Mouse (Mus musculus) lung, embryonic 15.5 days (tissue): ENCODE results near the gene Psg28. TPM values are rescaled to one million over a fixed set of nuclear protein-coding genes. Genes with fewer than 3 reads are reported as not detected.
"Not testable (repeated sequence)": the region's sequence is repeated elsewhere in the genome, so short reads cannot be mapped to it uniquely, and the experiment has no call there.

ENCODE experiments used
- ATAC-seq: fragments of 200-750 bp; cut with Nextera tagmentation; 2 replicates; pipeline ENCODE4 v1.8.0; 2017; ENCODE audit warnings: moderate number of reproducible peaks, borderline replicate concordance; ENCODE audit not compliant: low FRiP score, low TSS enrichment; ENCODE audit errors: extremely low read depth
- H3K27ac ChIP-seq: fragments of 300-500 bp; sonication (generic); 2 replicates; pipeline ENCODE4 v1.5.1; 2015; ENCODE audit warnings: moderate library complexity, mild to moderate bottlenecking, inconsistent platforms
- H3K27me3 ChIP-seq: fragments of 300-500 bp; sonication (generic); 2 replicates; pipeline ENCODE4 v1.6.1; 2015; ENCODE audit warnings: inconsistent platforms
- H3K36me3 ChIP-seq: fragments of 300-500 bp; sonication (generic); 2 replicates; pipeline ENCODE4 v1.6.1; 2015; ENCODE audit warnings: inconsistent platforms
- H3K4me1 ChIP-seq: fragments of 300-500 bp; sonication (generic); 2 replicates; pipeline ENCODE4 v1.6.1; 2015; ENCODE audit warnings: inconsistent platforms
- H3K4me2 ChIP-seq: fragments of 300-500 bp; sonication (generic); 2 replicates; pipeline ENCODE4 v1.6.1; 2015; ENCODE audit warnings: inconsistent platforms, mild to moderate bottlenecking, moderate library complexity
- H3K4me3 ChIP-seq: fragments of 300-500 bp; sonication (generic); 2 replicates; pipeline ENCODE4 v1.5.1; 2015; ENCODE audit warnings: mild to moderate bottlenecking, inconsistent platforms
- H3K9ac ChIP-seq: fragments of 300-500 bp; sonication (generic); 2 replicates; pipeline ENCODE4 v1.6.1; 2015; ENCODE audit warnings: inconsistent platforms
- H3K9me3 ChIP-seq: fragments of 300-500 bp; sonication (generic); 2 replicates; pipeline ENCODE4 v1.6.1; 2016; ENCODE audit warnings: inconsistent platforms
- WGBS: fragments of 180-500 bp; shearing (Covaris S2); methylation state at CpG from one replicate; pipeline ENCODE4 v1.1.7; 2015; 5-methylcytosine and 5-hydroxymethylcytosine counted together
- microRNA-seq: library from miRNA; unstranded; fragments of <30 nt; microRNA quantifications from one replicate; pipeline ENCODE4, GENCODE M21; 2016
- polyA plus RNA-seq: library from polyadenylated mRNA; unstranded; fragments of >200 nt; fragmentation: Nextera tagmentation; extraction: Ambion mirVana; gene quantifications from 2 replicates; pipeline ENCODE4 v1.2.1, GENCODE M21; 2015

Gene Psg28
- not detected in 2 replicates for polyA plus RNA-seq

GRCm38 (mm10) chr7:18431941-18432340 is at the start of gene Psg28:
Gene Psg28 (minus strand): TSS chr7:18432041.
- not testable (repeated sequence) for H3K4me1 ChIP-seq, ATAC-seq, H3K9me3 ChIP-seq, H3K27ac ChIP-seq, H3K4me2 ChIP-seq, H3K9ac ChIP-seq, H3K4me3 ChIP-seq, H3K27me3 ChIP-seq, H3K36me3 ChIP-seq
- 76% methylated on average over 2 of the region's 2 CpGs for WGBS

GRCm38 (mm10) chr7:18403407-18403806 is 28.4 kb downstream of the Psg28 start:
- ATAC-seq, result no peak
- 35% methylated on average over 10 of the region's 11 CpGs for WGBS
- H3K27me3 ChIP-seq, result no peaks in the 10 kb centered on the region
- H3K4me1 ChIP-seq, result no peaks in the 10 kb centered on the region
- no peak overlapping the region for H3K4me2 ChIP-seq
- no peaks in the 10 kb centered on the region for H3K36me3 ChIP-seq
- H3K4me3 ChIP-seq, result no peak overlapping the region
- H3K27ac ChIP-seq, result no peak overlapping the region
- H3K9ac ChIP-seq, result no peak overlapping the region
- H3K9me3 ChIP-seq, result peaks cover 8% of the 10 kb centered on the region; the same call in 1 of the 2 replicates

DNA sequence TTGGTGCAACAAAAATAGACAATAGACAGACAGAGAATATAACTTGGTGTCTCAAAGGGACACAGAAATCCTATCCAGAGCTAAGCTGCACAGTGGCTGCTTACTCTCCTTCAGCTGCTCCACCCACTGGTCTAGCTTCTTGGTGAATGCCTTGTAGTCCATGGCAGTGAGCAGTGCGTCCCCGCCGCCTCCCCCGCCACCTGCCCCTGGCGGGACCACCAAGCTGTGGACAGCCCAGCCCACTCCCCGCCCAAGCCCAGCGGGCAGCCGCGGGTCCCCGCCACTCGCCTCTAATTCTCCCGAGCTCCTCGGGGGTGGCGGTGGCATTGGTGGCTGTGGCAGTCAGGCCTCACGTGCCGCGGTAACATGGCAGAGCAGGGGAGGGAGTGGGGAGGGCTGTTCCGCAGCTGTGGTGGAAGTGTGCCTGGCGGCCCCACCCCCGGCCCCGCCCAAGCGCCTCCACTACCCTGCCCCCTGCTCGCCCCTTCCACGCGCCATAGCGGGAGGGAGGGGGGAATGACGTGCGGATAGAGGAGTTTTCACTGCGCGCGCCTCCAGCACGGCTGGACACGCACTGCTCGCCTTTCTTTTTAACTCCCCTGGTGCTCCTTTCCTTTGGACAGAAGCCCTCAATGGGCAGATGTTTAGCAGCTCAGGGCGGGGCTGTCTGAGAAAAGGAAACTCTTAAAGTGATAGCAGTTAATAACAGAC is 29.2 kb downstream of the Psg28 start:
- no peak overlapping the region for H3K27ac ChIP-seq
- no peaks in the 10 kb centered on the region for H3K27me3 ChIP-seq
- no peak for ATAC-seq
- no peaks in the 10 kb centered on the region for H3K4me1 ChIP-seq
- H3K36me3 ChIP-seq, result no peaks in the 10 kb centered on the region
- H3K9ac ChIP-seq, result no peak overlapping the region
- no peak overlapping the region for H3K4me2 ChIP-seq
- H3K9me3 ChIP-seq, result peaks cover 8% of the 10 kb centered on the region; the same call in 1 of the 2 replicates
- 33% methylated on average over 31 of the region's 35 CpGs for WGBS
- no peak overlapping the region for H3K4me3 ChIP-seq

DNA sequence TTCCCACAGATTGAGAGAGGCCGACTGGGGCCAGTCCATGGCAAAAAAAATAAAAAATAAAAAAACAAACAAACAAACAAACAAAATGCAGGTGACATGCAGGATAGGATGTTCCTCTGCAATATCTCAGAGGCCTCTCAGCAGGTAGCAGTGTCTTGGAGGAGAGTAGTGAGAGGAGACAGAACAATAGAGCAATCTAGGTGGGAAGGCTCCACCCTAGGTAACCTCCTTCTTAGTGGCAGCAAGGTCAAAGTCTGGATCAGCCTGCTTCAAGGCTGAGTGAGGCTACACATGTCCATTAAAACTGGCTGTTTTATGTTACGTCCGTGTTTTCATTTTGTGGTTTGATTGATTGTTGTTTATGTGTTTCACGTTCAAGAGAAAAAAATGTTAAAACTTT is 40.4 kb downstream of the Psg28 start:
- 63% methylated on average over 4 of the region's 4 CpGs for WGBS
- H3K27me3 ChIP-seq, H3K4me2 ChIP-seq, H3K36me3 ChIP-seq, ATAC-seq, H3K27ac ChIP-seq, H3K9me3 ChIP-seq, H3K4me3 ChIP-seq, H3K4me1 ChIP-seq, H3K9ac ChIP-seq: not testable (repeated sequence)

DNA sequence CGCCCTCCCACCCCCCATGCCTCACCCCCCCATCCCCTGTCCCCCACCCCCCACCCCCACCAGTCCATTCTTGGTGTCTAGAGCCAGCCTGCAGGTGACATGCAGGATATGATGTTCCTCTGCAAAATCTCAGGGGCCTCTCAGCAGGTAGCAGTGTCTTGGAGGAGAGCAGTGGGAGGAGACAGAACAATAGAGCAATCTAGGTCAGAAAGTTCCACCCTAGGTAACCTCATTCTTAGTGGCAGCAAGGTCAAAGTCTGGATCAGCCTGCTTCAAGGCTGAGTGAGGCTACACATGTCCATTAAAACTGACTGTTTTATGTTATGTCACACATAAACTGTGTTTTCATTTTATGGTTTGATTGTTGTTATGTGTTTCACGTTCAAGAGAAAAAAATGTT is 53.5 kb downstream of the Psg28 start:
- Histone ChIP-seq H3K27me3 (no peaks in the 10 kb centered on the region), H3K4me2 (no peak overlapping the region), H3K9me3 (peaks cover 11% of the 10 kb centered on the region; the same call in 1 of the 2 replicates), H3K4me1 (no peaks in the 10 kb centered on the region), H3K36me3 (no peaks in the 10 kb centered on the region), H3K4me3 (no peak overlapping the region), H3K9ac (no peak overlapping the region), H3K27ac (no peak overlapping the region)
- 52% methylated on average over 2 of the region's 2 CpGs for WGBS
- ATAC-seq, result no peak

Small RNA genes lying within 50 kb of the gene (microRNA-seq; reads per million reads assigned to microRNA genes)
- not detected for gene Gm24715

Other genes starting within 250 kb of the Psg28 start
- not detected in 2 replicates for gene Mill1, start 186.7 kb downstream of the Psg28 start, polyA plus RNA-seq
- not detected in 2 replicates for gene Psg18, start 77.0 kb downstream of the Psg28 start, polyA plus RNA-seq
- not detected in 2 replicates for gene Psg26, start 52.1 kb upstream of the Psg28 start, polyA plus RNA-seq
- not detected in 2 replicates for gene Psg25, start 100.2 kb upstream of the Psg28 start, polyA plus RNA-seq
- gene Psg27, start 135.3 kb upstream of the Psg28 start, polyA plus RNA-seq, result not detected in 2 replicates
- not detected in 2 replicates for gene Psg23, start 184.5 kb upstream of the Psg28 start, polyA plus RNA-seq
- gene Psg21, start 224.7 kb upstream of the Psg28 start, polyA plus RNA-seq, result not detected in 2 replicates